Mouse (Mus musculus): ENCODE data around the gene Snx8. TPM values are rescaled to one million over a fixed set of nuclear protein-coding genes. Genes with fewer than 3 reads are reported as not detected.
A peak's percentile ranks its signal among the peaks of the same experiment; 100 is the strongest.

Gene Snx8
- polyA plus RNA-seq, 1 experiment from 2014 or later, result 26.3 TPM

DNA sequence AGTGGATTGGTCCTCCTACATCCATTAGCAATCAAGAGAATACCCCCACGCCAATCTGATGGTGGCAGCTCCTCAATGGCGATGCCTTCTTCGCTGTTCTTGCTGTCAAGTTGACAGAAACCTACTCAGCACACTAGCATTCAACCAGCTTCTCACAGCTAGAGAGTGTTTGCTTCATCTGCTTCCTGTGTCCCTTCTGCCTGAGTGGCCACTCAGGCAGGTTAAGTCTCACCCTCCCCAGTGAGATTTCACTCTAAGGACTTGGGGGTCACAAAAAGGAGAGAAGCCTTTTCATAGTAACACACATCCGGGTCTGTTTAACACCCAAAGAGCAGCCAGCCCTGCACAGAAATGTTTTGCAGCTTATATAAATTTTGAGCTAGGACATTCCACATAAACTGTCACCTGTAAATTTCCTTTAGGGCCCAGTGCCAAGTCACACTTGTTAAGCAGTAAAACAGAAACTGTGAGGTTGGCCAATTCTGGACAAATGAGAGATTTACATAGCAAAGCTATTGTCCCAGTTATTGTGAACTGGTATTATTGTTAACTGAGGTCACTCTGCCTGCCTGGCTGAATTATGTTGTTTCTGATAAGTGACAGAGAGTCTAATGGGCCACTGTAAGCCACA lies 13.7 kb upstream of the Snx8 start:
- Histone ChIP-seq H3K4me2 (no peak overlapping the region), H3K4me3 (no peak overlapping the region), H3K4me1 (replicated peaks) (no peaks in the 10 kb centered on the region), H3K9ac (no peak overlapping the region), H3K27ac (no peak overlapping the region), H3K9me3 (no peaks in the 10 kb centered on the region), H3K27me3 (no peaks in the 10 kb centered on the region), H3K36me3 (no peaks in the 10 kb centered on the region)
- no peak for ATAC-seq (ENCODE audit: low FRiP score)
- 83% methylated on average over 4 of the region's 4 CpGs for WGBS

DNA sequence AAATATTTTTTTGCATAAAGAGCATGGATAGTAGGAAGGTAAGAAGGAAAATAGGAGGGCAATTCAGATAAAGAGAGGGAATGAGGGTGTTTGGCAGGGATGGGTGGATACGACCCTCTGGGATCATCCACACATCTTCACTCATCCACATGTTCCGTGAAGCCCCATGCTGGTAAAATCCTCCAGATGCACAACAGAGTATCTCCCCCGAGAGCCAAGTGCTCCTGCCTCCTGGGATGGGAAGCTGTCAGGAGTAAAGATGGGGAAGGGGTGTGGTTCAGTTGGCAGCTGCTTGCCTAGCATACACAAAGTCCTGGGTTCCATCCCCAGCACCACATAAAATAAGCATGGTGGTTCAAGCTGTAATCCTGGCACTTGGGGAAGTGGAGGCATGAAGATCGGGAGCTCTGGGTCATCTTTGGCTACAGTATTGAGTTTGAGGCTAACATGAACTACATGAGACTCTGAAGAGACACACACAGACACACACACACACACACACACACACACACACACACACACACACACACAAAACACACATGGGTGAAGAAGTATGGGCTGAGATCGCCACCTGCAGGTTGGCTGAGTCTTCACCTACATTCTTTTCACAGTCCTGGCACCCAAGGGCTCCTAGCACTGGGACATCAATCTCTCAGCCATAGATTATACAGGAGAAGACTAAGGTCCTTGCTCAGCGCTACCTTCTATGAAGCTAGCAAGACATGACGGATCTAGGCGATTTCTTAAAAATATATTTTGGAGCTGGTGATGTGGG lies 7.3 kb upstream of the Snx8 start:
- Histone ChIP-seq H3K9ac (no peak overlapping the region), H3K9me3 (no peaks in the 10 kb centered on the region), H3K4me2 (no peak overlapping the region), H3K27ac (no peak overlapping the region), H3K36me3 (no peaks in the 10 kb centered on the region), H3K4me1 (replicated peaks) (no peaks in the 10 kb centered on the region), H3K27me3 (no peaks in the 10 kb centered on the region), H3K4me3 (no peak overlapping the region)
- ATAC-seq (ENCODE audit: low FRiP score), result no peak
- WGBS, result 67% methylated on average over 8 of the region's 8 CpGs

DNA sequence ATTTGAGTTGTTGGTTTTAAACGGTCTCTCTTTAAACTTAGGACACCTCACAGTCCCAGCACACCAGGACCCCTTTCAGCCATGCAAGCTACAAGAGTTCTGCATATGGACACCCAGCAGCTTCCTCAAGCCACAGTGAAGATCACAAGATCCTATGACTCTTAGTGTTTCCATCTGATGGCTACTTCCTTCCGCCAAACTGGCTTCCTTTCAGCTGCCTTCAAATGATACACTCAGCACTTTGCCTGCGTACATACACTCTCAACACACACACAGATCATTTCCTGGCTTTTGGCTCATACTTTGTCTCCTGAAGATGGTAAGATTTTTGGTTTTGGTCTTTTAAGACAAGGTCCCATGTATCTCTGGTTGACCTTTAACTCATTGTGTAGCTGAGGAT lies 3.6 kb upstream of the Snx8 start:
- H3K9me3 ChIP-seq, result no peaks in the 10 kb centered on the region
- WGBS, result 98% methylated on average over 3 of the region's 3 CpGs
- H3K36me3 ChIP-seq, result no peaks in the 10 kb centered on the region
- H3K27me3 ChIP-seq, result no peaks in the 10 kb centered on the region
- no peak overlapping the region for H3K4me2 ChIP-seq
- H3K27ac ChIP-seq, result no peak overlapping the region
- H3K4me3 ChIP-seq, result no peak overlapping the region
- H3K4me1 ChIP-seq (replicated peaks), result peaks cover 12% of the 10 kb centered on the region
- no peak overlapping the region for H3K9ac ChIP-seq
- no peak for ATAC-seq (ENCODE audit: low FRiP score)

DNA sequence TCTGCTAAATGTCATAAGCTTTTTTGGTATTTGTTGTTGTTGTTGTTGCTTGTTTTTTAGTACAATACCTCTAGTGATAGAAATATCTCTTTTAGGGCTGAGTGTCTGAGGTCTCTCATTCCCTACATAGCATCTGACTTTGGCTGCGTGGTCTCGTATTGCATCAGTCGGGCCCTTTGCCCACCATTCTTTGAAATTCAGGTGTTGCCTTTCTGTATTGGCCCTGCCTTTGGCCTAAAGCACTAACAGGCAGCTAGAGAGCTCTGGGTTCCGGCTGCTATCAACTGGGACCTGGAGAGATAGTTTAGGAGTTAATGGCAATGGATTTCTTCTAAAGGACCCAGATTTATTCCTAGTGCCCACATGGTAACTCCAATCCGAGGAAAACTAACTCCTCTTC lies 2.9 kb upstream of the Snx8 start:
- Histone ChIP-seq H3K4me3 (no peak overlapping the region), H3K27me3 (no peaks in the 10 kb centered on the region), H3K36me3 (no peaks in the 10 kb centered on the region), H3K4me2 (no peak overlapping the region), H3K27ac (no peak overlapping the region), H3K9me3 (no peaks in the 10 kb centered on the region), H3K4me1 (replicated peaks) (peaks cover 19% of the 10 kb centered on the region), H3K9ac (no peak overlapping the region)
- no peak for ATAC-seq (ENCODE audit: low FRiP score)
- WGBS, result 91% methylated on average over 5 of the region's 5 CpGs

DNA sequence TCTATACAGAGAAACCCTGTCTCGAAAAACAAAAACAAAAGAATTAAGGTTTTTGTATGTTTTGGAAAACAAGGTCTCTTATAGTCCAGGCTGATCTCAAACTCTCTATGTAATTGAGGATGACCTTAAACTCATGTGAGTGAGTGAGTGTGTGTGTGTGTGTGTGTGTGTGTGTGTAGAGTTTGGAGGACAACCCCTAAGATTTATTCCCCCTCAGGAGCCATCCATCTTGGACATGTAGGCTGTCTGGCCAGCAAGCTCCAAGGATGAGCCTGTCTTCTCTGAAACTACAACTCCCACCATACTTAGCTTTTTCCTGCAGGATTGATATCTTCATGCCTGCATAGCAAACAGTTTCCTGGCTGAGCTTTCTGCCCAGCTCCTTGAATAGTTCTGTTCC lies 2.4 kb upstream of the Snx8 start:
- ATAC-seq (ENCODE audit: low FRiP score), result no peak
- Histone ChIP-seq H3K9ac (no peak overlapping the region), H3K4me3 (no peak overlapping the region), H3K4me1 (replicated peaks) (peaks cover 23% of the 10 kb centered on the region), H3K27ac (no peak overlapping the region), H3K9me3 (no peaks in the 10 kb centered on the region), H3K27me3 (no peaks in the 10 kb centered on the region), H3K36me3 (no peaks in the 10 kb centered on the region), H3K4me2 (no peak overlapping the region)
- WGBS, result 77% methylated on average over 1 of the region's 1 CpGs

DNA sequence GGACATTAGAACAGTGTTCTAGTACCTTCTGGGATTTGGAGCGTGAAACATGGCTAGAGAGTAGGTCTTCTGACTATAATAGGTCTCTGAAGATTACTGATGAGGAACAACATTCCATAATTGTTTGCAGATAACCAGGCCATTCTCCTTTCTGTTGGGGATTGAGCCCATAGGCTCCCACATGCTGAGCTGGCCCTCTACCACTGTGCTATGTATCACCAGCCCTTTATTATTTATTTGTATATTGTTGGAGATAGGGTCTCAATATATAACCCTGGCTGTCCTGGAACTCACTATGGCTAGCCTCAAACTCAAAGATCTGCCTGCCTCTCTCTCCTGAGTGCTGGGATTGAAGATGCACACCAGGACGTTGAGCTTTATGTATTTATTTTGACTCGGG lies 585 bp upstream of the Snx8 start:
- peak; percentile 56 for ATAC-seq (ENCODE audit: low FRiP score)
- H3K4me3 ChIP-seq, result peak overlapping the region; percentile 74
- WGBS, result 64% methylated on average over 3 of the region's 3 CpGs
- H3K4me1 ChIP-seq (replicated peaks), result peaks cover 23% of the 10 kb centered on the region
- H3K9ac ChIP-seq, result peak overlapping the region; percentile 84
- no peaks in the 10 kb centered on the region for H3K36me3 ChIP-seq
- H3K27ac ChIP-seq, result no peak overlapping the region
- H3K27me3 ChIP-seq, result no peaks in the 10 kb centered on the region
- H3K4me2 ChIP-seq, result peak overlapping the region; percentile 79
- H3K9me3 ChIP-seq, result no peaks in the 10 kb centered on the region

DNA sequence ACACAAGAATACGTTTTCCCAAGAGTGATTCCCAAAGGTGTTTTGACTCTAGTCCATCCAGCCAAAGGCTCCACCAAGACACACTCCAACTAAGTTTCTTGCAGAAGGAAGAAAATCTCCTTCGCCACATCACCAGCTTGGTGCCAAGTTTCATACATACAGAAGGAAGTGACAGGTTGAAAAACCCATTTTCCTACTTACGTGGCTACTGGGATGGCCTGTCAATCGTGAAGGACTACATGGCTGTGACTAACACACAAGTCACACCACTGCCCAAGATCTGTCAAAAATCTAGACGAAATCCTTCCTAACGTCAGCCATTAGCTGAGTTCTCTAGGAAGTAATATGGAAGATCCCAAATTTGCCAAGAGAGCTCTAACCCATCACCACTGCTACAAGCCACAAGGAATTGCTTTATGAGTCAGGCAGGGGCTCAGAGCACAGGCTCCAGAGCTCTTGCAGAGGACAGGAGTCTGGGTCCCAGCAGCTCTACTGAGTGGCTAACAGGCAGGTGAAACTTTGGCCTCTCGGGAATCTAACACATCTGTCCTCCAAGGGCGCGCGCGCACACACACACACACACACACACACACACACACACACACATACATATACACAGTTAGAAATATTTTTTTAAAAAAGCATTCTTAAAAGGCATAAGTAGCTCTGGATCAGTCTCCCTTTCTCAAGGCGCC lies 1.1 kb downstream of the Snx8 start:
- Histone ChIP-seq H3K9me3 (no peaks in the 10 kb centered on the region), H3K4me2 (peak overlapping the region; percentile 79), H3K27me3 (no peaks in the 10 kb centered on the region), H3K9ac (peak overlapping the region; percentile 84), H3K27ac (no peak overlapping the region), H3K4me1 (replicated peaks) (peaks cover 30% of the 10 kb centered on the region), H3K4me3 (peak overlapping the region; percentile 74), H3K36me3 (no peaks in the 10 kb centered on the region)
- 79% methylated on average over 12 of the region's 12 CpGs for WGBS
- no peak for ATAC-seq (ENCODE audit: low FRiP score)

DNA sequence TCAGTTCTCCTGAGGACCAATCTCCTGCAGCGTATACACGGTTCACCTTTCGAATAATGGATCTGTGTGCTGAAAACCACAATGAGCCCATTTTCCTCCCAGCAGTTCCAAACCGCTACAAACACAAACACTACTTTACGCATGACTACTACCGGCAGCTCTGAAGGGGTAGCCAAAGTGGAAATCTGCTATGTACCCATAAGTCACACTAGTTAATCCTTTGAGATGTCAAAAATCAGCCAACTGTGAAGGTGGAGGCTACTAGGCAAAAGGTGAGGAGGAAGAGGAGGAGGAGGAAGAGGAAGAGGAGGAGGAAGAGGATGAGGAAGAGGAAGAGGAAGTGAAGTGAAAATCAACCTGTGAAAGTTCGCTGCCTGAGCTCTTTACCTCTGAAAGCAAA lies 1.8 kb downstream of the Snx8 start:
- Histone ChIP-seq H3K27ac (no peak overlapping the region), H3K36me3 (no peaks in the 10 kb centered on the region), H3K9me3 (no peaks in the 10 kb centered on the region), H3K27me3 (no peaks in the 10 kb centered on the region), H3K4me2 (no peak overlapping the region), H3K4me3 (no peak overlapping the region), H3K4me1 (replicated peaks) (peaks cover 30% of the 10 kb centered on the region), H3K9ac (no peak overlapping the region)
- ATAC-seq (ENCODE audit: low FRiP score), result no peak
- WGBS, result 80% methylated on average over 7 of the region's 7 CpGs

DNA sequence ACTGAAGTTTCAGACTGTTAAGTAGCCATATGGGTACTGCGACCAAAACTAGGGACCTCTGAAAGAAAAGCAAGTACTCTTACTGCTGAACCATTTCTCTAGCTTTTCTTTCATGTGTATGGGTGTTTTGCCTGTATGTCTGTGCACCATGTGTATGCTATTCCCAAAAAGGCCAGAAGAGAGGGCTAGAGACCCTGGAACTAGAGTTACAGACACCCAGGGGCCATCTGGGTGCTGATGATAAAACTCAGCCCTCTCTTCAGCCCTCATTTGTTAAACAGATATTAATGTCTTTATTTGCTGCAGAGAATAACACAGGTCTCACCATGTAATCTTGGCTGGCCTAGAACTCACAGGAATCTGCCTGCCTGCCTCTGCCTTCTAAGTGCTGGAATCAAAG lies 4.6 kb downstream of the Snx8 start:
- no peak overlapping the region for H3K4me2 ChIP-seq
- no peak for ATAC-seq (ENCODE audit: low FRiP score)
- H3K27me3 ChIP-seq, result no peaks in the 10 kb centered on the region
- no peak overlapping the region for H3K9ac ChIP-seq
- no peak overlapping the region for H3K4me3 ChIP-seq
- no peak overlapping the region for H3K27ac ChIP-seq
- WGBS, result 93% methylated on average over 1 of the region's 1 CpGs
- no peaks in the 10 kb centered on the region; the same call in 1 of the 2 replicates for H3K36me3 ChIP-seq
- H3K4me1 ChIP-seq (replicated peaks), result peaks cover 31% of the 10 kb centered on the region
- H3K9me3 ChIP-seq, result no peaks in the 10 kb centered on the region

DNA sequence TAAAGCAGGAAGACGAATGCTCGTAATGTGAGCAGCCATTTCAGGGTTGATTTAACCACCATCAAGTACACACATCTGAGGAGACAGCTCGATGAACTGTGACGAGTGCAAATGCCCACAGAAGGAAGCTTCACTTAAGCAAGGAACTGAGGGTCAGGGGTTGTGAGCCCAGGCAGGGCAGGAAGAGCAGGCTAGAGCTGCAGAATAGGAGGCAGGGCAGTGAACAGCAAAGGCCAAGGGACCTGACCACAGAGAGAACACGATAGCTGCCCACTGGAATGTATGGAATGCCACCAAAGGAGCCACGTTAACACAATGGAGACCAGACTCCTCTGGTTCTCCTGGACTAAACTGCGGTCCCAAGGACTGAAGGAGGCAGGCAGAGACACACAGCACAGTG lies 5.5 kb downstream of the Snx8 start:
- H3K9ac ChIP-seq, result peak overlapping the region; percentile 46; the same call in 1 of the 2 replicates
- WGBS, result 15% methylated on average over 7 of the region's 7 CpGs
- ATAC-seq (ENCODE audit: low FRiP score), result no peak

DNA sequence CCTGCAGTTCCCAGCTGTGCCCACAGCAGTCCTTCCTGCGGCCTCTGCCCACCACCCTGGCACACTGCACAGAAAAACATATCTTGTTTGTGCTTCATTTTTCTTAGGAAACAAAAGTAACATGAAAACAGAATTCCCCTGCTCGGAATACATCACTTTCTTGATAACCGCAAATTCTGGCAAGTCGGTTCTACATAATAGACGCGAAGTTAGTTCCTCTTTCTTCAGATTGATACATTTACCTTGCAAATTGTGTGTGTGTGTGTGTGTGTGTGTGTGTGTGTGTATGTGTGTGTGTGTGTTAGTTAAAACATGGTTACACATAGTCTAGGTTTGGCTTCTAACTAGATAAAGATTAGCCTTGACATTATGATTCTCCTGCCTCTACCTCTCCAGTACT lies 6.4 kb downstream of the Snx8 start:
- no peaks in the 10 kb centered on the region for H3K9me3 ChIP-seq
- no peaks in the 10 kb centered on the region for H3K27me3 ChIP-seq
- H3K36me3 ChIP-seq, result no peaks in the 10 kb centered on the region; the same call in 1 of the 2 replicates
- H3K4me1 ChIP-seq (replicated peaks), result peaks cover 21% of the 10 kb centered on the region
- peak overlapping the region; percentile 15; the same call in 1 of the 2 replicates for H3K9ac ChIP-seq
- ATAC-seq (ENCODE audit: low FRiP score), result no peak
- no peak overlapping the region for H3K4me2 ChIP-seq
- no peak overlapping the region for H3K4me3 ChIP-seq
- 96% methylated on average over 6 of the region's 6 CpGs for WGBS
- no peak overlapping the region for H3K27ac ChIP-seq

More for the DNA sequence above, 5.5 kb downstream of the Snx8 start:
- Histone ChIP-seq H3K27ac (no peak overlapping the region), H3K4me3 (no peak overlapping the region), H3K9me3 (no peaks in the 10 kb centered on the region), H3K4me1 (replicated peaks) (peaks cover 30% of the 10 kb centered on the region), H3K4me2 (no peak overlapping the region), H3K27me3 (no peaks in the 10 kb centered on the region), H3K36me3 (no peaks in the 10 kb centered on the region; the same call in 1 of the 2 replicates)

DNA sequence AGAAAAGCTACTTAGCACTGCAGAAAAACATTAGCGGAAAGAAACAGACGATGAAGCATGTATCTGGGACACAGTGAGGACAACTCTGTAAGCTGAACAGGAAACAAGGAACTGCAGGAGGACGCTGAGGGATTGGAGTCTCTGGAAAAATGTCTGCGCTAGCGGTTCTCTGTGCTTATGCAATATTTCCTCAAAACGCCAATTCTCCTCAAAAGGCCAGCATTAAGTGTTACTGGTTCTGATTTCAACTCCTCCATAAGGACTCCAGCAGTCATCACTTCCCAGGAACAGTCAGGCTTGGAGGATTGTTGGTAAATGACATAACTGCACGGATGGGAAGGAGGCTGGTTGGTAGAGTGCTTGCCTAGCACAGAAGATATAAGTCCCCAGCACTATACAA lies 7.9 kb downstream of the Snx8 start:
- WGBS, result 92% methylated on average over 7 of the region's 7 CpGs
- H3K4me3 ChIP-seq, result no peak overlapping the region
- no peak overlapping the region for H3K27ac ChIP-seq
- no peak for ATAC-seq (ENCODE audit: low FRiP score)
- H3K9ac ChIP-seq, result no peak overlapping the region
- H3K4me2 ChIP-seq, result no peak overlapping the region
- H3K36me3 ChIP-seq, result no peaks in the 10 kb centered on the region; the same call in 1 of the 2 replicates
- no peaks in the 10 kb centered on the region for H3K27me3 ChIP-seq
- no peaks in the 10 kb centered on the region for H3K9me3 ChIP-seq
- H3K4me1 ChIP-seq (replicated peaks), result peaks cover 10% of the 10 kb centered on the region
